Mouse (Mus musculus): ENCODE data around the gene Popdc3. TPM values are rescaled to one million over a fixed set of nuclear protein-coding genes. Genes with fewer than 3 reads are reported as not detected.
A peak's percentile ranks its signal among the peaks of the same experiment; 100 is the strongest.
"Not testable (repeated sequence)": the region's sequence is repeated elsewhere in the genome, so short reads cannot be mapped to it uniquely, and the experiment has no call there.

The Popdc3 gene
- total RNA-seq, 2 experiments from 2014 or later: not detected

DNA sequence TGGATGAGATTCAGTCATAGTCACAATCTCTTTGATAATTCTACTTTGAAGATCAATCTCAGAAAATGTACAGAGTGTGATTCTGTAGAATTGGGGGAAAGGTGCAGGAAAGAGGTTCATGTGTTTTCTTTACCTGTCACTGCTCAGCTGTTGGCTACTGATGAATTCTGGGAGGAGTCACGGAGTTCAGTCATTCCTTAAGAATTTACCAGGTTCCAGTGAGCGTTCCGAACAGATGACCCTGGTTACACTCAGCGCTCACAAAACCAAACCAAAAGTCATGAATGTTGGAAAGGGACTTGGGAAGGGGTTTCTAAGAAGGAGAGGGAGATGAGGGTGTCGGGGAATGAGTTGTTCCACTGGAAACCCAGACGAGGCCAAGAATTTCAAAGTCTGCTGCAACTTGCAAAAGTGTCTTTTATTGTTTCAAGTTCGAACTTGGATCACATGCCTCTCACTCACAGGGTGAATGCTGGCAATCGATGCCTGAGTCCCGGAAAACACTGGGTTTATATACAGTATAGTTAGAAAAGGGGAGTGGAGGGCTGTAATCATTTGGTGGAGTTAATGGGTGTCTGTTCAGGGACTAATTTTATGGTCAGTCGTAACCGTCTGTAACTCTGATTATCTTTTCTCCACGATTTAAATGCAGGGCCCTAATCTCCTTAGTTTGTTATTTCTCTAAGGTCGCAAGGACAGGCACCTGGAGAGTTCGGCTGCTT lies 125.6 kb downstream of the Popdc3 start:
- no peak for ATAC-seq (replicated peaks; ENCODE audit: low FRiP score, low TSS enrichment, poor library complexity, severe bottlenecking)

DNA sequence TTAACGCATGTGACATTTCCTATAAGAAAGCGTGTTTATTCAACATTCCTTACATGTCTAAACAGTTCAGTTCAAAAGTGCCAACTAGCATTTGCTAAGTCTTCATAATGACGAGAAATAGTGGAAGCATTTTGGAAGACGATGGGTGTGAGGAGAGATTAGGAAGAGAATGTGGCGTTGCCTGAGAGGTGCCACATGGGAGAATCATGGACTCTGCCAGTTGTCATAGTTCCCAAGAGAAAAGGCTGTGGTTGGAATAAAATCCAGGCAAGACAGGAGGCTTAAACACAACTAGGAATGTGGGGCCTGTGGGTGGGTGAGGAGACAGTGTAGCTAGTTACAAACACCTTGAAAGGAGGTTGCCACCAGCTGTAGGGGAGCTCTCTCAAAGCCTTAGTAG lies 127.3 kb downstream of the Popdc3 start:
- no peak for ATAC-seq (replicated peaks; ENCODE audit: low FRiP score, low TSS enrichment, poor library complexity, severe bottlenecking)

DNA sequence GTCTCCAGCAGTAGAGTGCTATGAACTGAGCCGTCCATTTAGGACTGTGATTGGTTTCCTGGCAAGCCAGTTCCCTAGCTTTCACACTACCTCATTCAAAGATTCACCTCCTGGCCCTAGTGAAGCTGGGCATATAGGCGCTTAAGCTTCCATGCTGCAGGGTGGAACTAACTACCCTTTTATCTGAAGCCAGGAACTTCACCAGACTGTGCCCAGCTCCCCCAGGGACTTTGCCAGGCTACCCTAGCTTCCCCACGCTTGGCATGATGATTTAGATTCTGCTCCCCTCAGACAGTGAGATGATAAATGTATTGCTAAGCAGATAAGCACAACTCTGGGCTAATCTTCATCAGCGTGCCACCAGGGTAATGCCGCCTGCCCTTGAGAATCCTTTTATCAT lies 133.2 kb downstream of the Popdc3 start:
- ATAC-seq (replicated peaks; ENCODE audit: low FRiP score, low TSS enrichment, poor library complexity, severe bottlenecking): no peak

DNA sequence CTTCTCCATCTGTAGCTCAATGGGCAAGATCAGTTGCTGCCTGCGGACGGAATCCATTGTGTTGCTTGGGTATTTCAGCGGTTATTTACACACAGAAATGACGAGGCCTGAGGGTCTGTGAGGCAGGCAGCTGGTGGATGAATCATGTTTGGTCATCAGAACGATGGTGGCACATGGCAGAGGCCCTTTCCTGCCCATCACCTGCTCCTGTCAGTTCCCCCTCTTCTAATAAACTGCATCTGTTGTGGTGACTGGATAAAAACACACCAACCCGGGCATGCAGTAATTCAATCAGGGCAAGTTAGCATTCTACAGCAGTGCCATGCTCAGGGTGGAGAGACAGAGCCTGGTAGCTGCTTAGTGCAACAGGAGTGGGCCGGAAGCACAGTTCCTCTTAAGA lies 133.7 kb downstream of the Popdc3 start:
- no peak for ATAC-seq (replicated peaks; ENCODE audit: low FRiP score, low TSS enrichment, poor library complexity, severe bottlenecking)

DNA sequence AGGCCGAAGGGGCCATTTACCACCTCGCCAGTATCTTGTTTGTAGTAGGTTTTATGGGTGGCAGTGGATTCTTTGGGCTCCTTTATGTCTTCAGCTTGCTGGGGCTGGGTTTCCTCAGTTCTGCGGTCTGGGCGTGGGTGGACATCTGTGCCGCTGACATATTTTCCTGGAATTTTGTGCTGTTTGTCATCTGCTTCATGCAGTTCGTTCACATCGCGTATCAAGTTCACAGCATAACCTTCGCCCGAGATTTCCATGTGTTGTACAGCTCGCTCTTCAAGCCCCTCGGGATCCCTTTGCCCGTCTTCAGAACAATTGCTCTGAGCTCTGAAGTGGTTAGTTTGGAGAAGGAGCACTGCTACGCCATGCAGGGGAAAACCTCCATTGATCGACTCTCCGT lies 137.0 kb downstream of the Popdc3 start:
- no peak for ATAC-seq (replicated peaks; ENCODE audit: low FRiP score, low TSS enrichment, poor library complexity, severe bottlenecking)

DNA sequence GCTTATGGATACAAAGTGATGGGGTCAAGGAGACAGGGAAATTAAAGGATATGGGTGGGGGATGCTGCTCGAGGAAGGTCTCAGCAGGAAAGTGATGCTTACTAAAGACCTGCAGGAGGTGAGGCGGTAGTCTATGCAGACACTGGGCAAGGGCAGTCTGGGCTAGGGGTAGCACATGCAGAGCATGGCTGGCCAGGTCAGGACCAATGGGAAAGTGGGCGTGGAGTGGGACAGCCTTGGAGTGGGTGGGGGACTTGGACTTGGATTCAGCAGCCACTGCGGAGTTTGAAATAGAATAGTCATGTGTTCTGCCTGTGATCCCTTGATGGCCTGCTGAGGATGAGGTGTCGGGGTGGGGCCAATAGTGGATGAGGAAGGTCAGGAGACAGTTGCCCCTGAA lies 141.0 kb downstream of the Popdc3 start:
- ATAC-seq (replicated peaks; ENCODE audit: low FRiP score, low TSS enrichment, poor library complexity, severe bottlenecking): no peak

DNA sequence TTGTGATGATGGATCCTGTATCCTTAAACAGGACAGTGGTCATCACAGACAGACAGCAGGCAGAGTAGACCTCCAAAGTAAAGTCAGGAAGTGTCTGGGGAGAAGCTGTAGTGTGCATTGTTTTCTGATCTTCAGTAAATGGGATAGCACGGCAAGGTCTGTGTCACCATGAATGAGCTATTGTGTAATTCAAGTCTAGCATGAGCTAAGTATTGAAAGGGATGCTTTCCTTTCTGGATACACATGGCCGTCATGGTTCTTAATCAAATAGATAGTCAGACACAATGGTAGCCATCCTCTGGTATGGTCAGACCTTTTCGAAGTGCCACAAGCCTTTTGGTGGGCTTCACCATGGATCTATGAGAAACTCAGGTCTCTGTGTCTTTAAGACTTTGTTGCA lies 142.4 kb downstream of the Popdc3 start:
- no peak for ATAC-seq (replicated peaks; ENCODE audit: low FRiP score, low TSS enrichment, poor library complexity, severe bottlenecking)

DNA sequence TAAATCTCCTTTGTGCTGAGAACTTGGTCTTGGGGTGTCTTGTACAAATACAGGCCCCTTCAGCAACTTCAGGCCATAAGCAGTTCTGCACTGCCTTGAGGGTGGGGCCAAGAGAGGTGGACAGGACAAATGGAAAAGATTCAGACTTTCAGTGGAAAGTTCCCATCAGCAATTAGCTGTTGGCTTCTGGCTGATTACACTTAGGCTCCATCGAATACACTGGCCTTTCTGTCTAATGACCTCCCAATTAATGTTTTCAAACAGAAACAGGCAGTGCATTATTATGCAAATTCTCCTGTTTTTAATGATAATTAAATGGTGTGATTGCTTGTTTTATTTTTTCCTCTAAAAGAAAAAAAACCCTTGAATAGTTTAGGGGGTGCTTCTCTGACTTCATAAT lies 146.3 kb downstream of the Popdc3 start:
- no peak for ATAC-seq (replicated peaks; ENCODE audit: low FRiP score, low TSS enrichment, poor library complexity, severe bottlenecking)

DNA sequence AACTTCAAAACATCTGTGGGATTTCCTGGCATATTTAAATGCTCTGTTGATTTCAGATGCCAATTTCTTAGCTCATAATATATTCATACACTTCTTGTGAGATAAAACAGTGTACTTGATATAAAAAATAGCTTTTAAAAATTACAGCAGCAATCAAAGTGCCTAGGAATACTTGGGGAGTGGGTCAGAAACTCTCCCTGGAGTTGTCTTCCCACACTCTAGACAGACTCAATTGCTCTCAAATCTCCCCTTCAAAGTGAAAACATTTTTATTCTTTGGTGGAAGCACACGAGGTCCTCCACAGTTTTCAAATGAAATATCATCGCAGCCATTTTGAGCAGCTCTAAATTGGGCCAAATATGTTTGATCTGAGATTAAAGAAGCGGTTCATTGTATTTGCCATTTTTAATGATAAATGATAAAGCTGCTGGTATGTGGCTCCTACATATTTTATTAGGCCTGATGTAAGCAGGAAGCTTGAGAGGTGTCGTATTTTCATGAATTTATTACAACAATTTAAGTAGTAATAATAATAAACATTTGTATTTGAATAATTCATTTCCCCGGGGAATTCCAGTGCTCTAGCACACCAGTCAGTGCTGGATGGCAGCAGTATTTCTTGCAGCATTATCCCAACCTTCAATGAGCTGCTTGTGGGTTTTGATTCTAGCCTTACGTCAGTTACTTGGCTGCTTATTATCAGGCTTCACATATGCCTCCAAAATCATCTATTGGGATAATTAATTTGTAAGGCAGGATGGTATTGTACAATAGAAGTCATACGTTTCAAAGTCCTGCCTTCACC lies 150.5 kb downstream of the Popdc3 start:
- ATAC-seq (replicated peaks; ENCODE audit: low FRiP score, low TSS enrichment, poor library complexity, severe bottlenecking): no peak

DNA sequence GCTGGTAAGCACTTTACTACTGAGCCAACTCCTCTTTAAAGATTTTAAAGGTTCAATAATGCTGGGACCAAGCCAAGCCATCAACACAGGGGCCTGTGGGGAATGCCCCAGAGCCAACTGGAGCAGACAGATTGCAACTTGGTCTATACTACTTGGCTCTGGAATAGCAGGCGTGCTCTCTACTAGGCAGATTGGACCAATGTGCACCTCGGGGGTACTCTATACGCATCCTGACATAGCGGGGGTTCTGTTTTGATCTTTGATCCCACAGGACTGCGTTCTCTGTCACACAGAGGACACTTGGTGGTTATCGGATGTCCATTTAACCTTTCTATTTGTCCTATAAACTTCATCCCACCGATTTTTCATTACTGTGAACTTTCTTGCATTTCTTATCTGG lies 157.0 kb downstream of the Popdc3 start:
- ATAC-seq (replicated peaks; ENCODE audit: low FRiP score, low TSS enrichment, poor library complexity, severe bottlenecking): no peak

DNA sequence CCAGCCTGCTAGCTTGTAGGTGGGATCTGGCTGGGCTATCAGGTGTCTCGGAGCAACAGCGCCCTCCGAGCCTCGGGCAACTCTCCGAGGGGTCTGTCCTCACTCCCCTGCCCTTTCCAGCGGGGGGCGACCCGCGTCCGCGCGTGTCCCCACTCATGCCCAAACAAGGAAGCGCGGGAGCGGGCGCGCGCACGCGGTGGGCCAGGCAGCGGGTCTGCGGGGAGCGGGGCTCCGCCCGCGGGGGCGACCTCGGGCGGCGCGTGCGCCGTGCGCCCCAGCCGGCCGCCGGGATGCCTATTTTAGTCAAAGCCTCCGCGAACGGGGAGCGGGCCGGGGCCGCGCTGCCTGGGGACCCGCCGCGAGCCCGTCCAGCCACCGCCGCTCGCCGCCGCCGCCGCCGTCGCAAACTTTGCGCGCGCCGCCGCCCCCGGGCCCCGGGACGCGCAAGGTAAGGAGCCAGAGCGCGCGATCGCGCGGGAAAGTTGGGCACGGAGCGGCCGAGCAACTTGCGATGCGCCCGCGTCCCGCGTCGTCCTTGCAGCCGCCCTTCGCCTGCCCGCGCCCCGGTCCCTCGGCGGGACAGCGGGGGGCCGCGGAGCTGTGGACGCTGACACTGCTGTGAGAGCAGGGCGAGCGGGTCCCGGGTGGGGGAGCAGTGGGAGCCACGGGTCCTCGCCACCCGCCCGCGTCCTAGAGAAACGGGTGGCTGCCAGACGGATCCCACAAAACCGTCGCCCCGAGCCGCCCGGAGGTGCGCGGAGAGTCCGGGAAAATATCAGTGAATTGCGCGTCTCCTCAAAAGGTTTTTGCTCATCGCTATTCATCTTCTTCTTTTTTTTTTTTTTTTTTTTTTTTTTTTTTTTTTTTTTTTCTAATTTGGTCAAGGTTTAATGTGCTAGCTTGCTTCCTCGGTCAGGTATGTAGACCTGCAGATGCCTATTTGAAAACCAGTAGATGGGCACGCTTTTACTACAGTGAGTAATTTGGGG lies 157.8 kb downstream of the Popdc3 start, which contains the start of gene Bves:
Bves (plus strand) TSS at position 339 of the 989 bp plus-strand sequence.
- ATAC-seq (replicated peaks; ENCODE audit: low FRiP score, low TSS enrichment, poor library complexity, severe bottlenecking): no peak

DNA sequence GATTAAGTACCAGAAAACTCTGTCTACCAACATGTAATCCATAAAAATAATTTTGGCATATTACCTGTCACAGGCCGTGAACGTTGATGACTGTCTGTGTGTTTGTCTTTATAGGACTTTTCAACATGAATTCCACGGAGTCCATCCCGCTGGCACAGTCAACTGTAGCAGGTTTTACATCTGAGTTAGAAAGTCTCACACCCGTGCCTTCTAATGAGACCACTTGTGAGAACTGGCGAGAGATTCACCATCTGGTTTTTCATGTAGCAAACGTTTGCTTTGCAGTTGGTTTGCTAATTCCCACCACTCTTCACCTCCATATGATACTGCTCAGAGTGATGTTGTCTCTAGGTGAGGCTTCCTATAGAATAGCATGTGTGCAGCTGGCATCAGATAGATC lies 161.2 kb downstream of the Popdc3 start:
- ATAC-seq (replicated peaks; ENCODE audit: low FRiP score, low TSS enrichment, poor library complexity, severe bottlenecking): no peak

DNA sequence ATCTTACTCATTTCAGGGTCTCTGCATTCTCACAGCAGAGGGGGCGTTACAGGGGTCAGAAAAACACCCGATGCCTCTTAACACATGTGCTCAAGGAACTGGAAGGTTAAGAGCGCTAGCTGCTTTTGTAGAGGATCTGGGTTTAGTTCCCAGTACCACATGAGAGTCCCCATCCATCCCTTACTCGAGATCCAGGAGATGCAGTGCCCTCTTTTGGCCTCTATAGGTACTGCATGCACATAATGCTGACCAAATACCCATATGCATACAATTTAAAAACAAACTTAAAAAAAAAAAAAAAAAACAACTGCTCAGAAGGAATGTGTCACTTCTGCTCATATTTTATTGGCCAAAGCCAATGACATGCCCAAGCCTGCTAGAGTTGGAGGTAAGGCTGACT lies 166.5 kb downstream of the Popdc3 start:
- no peak for ATAC-seq (replicated peaks; ENCODE audit: low FRiP score, low TSS enrichment, poor library complexity, severe bottlenecking)

DNA sequence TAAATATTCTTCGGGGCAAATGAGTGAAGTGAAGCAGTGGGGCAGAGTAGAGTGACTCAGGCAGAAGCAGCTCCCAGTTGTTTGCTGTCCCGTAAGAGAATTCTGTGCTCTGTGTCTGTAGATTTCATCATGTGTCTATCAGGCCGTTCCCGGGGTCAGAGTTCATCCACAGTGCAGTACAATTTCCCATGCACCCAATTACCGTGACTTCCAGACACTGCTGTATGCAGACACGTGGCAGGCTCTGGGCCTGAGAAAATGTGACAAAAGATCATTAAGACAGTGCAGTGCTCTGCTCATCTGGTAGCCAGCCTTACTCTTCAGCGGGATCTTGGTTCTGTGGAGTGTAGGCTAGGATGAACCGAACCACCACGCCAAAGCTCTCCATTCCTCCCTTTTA lies 167.3 kb downstream of the Popdc3 start:
- ATAC-seq (replicated peaks; ENCODE audit: low FRiP score, low TSS enrichment, poor library complexity, severe bottlenecking): no peak

DNA sequence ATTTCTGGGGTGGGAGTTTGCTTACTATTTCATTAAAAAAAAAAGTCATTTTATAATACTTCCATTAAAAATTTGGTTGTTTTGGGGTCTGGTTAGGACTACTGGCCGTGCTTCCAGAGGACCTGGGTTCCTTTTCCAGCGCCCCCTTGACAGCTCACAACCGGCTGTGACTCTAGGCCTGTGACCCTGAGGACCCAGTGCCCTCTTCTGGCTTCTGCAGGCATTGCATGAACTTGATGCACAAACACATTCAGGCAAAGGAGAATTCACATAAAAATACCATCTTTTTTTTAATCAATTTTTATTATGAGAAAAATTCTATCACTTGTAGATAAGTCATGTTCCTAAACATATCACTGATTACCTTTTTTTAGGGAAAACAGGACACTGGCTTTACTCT lies 170.2 kb downstream of the Popdc3 start:
- ATAC-seq (replicated peaks; ENCODE audit: low FRiP score, low TSS enrichment, poor library complexity, severe bottlenecking): not testable (repeated sequence)

DNA sequence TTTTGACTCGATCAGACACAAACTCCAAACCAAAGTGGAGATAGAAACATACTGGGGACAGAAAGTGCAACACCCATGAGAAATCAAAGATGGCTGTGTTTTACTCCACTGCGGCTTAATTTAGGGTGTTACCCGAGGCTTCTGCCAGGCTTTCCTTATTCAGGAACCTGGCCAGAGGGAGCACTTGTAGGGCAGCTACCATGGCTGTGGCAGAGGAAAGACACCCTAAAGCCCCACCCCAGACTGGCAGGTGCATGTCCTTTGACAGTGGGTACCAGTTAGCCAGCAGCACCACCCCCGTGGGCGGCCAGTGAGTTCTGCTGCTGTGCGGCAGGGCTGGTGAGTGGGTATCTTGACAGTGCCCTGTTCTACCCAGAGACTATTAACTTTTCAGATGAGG lies 178.2 kb downstream of the Popdc3 start:
- no peak for ATAC-seq (replicated peaks; ENCODE audit: low FRiP score, low TSS enrichment, poor library complexity, severe bottlenecking)

DNA sequence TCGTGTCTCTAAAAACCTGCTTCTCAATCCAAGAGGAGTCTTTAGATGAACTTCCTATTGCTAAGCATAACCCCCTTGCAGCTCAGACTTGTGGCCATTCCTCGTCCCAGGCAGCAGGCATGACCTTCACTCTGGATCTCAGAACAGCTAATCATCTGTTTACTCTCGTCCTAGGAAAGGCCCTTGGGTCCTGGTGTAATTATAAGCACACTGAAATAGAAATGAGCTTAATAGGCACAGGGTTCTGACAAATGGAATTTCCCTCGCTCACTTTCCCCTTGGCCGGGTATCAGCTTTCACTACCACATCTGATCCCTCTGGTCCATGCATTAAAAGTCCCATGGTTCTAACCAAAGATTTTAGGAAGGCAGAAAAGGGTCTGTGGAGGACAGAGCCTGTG lies 185.5 kb downstream of the Popdc3 start:
- ATAC-seq (replicated peaks; ENCODE audit: low FRiP score, low TSS enrichment, poor library complexity, severe bottlenecking): no peak

DNA sequence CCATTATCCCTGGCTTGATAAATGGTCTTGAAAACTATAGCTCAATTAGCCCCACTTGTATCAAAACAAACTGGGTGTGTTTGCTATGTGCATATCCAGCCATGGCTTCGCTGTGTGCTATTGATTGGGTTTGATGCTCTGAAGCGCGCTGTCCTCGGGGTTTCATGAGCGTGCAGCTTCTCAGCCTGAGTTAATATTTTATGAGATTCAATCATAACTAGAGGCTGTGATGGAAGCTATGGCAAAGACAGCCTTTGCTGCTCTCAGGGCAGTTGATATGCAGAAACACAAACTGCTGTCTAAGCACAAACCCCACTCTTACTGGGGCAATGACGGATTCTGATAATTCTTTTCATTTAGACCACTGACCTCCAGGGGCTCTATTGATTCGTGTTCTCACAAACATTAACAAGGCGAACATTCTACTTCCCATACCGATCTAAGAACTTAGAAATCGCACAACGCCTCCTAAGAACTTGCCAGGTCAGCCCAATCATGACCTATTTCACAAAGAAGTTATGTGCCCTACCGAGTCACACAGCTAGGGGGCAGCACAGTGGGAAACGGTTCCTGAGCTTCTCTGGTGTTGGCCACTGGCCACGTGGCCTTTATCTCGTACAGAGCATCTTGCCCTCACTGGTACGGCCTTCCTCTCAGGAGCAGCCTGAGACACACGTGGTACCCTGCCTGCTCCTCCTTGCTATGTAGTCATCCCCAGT lies 189.2 kb downstream of the Popdc3 start:
- ATAC-seq (replicated peaks; ENCODE audit: low FRiP score, low TSS enrichment, poor library complexity, severe bottlenecking): peak; percentile 44; the same call in 1 of the 2 replicates
